Mouse (Mus musculus): ENCODE data around the gene C77080.

Gene C77080

GRCm38 (mm10) chr4:129211461-129211860 lies 49.7 kb downstream of the C77080 start:
- no peak for DNase-seq

DNA sequence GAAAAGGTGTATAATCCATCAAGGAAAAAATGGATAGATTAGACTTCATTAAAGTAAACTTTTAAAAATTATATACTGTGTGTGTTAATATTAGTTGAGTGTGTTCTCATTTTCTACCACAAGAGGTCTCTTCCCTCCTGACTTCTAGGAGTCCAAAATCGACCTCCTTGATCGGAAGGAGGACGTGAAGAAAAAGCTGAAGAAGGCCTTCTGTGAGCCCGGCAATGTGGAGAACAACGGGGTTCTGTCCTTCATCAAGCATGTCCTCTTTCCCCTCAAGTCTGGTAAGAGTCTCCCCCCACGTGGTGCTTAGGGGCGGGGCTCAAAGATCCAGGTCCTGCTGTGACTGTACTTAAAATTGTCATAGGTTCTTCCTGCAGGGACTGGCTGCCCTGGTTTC lies 51.7 kb downstream of the C77080 start:
- no peak for DNase-seq

- DNase-seq = no peak
Observed at GRCm38 (mm10) chr4:129206792-129207191, 54.4 kb downstream of the C77080 start.

- no peak for DNase-seq
Observed at GRCm38 (mm10) chr4:129204655-129205054, 56.5 kb downstream of the C77080 start.

DNA sequence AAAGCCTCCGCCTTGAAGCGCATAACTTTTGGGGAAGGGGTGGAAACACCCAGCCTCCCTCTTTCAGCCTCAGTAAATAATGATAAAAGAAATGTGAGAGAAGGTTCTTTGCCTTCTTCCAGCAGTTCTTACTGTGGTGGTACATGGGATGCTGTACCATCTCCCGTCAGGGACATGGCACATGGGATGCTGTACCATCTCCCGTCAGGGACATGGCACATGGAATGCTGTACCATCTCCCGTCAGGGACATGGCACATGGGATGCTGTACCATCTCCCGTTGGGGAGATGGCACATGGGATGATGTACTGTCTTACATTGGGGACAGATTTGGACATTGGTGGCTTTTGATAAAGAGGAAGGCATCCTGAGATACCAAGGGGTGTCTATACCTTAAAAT lies 63.7 kb downstream of the C77080 start:
- no peak for DNase-seq

- no peak for DNase-seq
Observed at GRCm38 (mm10) chr4:129194280-129194679, 66.9 kb downstream of the C77080 start.

DNA sequence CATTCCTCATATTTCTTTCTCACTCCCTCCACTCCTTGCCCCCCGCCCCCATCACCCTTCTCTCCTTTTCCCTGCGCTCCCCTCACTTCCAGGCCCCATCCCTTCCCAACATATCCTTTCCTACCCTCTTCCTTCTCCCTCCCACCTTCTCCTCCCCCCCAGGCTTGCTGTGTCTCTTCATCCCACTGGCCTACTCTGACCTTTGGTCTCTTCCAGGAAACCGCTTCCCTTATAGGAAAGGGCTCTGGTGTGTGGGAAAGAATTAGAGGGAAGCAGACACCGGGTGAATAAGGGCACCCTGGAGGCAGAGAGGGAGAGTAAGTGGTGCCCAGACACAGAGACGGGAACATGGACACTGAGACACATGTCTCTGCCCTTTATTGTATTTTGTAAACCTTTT lies 69.5 kb downstream of the C77080 start:
- no peak for DNase-seq

GRCm38 (mm10) chr4:129190538-129190937 lies 70.7 kb downstream of the C77080 start:
- no peak for DNase-seq

GRCm38 (mm10) chr4:129189542-129190519 lies 71.4 kb downstream of the C77080 start, which contains the start of the genes S100pbp and Yars:
Gene S100pbp (minus strand): TSS chr4:129189727.
Gene Yars (plus strand): TSS chr4:129189760.
- peak; percentile 96 to 98 for DNase-seq

- DNase-seq = peak; percentile 45 to 52
Observed at GRCm38 (mm10) chr4:129188803-129189541, 72.2 kb downstream of the C77080 start.

GRCm38 (mm10) chr4:129188041-129188659 lies 73.1 kb downstream of the C77080 start:
- DNase-seq = no peak

DNA sequence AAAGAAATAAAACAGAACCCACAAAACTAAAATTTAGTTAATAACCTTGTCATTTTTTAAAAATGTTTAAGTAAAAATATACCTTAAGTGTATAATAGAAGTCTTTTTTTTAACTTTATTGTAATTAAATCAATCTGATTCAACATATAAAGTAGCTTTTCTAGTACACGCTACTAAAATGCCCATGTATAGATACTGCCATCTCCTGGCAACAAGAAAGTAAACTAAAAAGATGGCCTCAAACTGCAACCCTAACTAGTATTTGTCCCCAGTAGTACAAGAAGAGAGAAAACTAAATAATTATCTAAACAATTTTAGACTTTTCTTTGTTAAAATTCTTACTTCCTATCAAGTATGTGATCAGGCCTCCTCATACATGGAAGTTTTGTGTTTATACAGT lies 81.6 kb downstream of the C77080 start:
- no peak for DNase-seq

GRCm38 (mm10) chr4:129172529-129172928 lies 88.7 kb downstream of the C77080 start:
- no peak for DNase-seq
